Mouse (Mus musculus): Measurements from ENCODE around the gene Rnf114. TPM values are rescaled to one million over a fixed set of nuclear protein-coding genes. Genes with fewer than 3 reads are reported as not detected.
A peak's percentile ranks its signal among the peaks of the same experiment; 100 is the strongest.

Gene Rnf114
- polyA plus RNA-seq, 2 experiments = 23.9 to 25.8 TPM

DNA sequence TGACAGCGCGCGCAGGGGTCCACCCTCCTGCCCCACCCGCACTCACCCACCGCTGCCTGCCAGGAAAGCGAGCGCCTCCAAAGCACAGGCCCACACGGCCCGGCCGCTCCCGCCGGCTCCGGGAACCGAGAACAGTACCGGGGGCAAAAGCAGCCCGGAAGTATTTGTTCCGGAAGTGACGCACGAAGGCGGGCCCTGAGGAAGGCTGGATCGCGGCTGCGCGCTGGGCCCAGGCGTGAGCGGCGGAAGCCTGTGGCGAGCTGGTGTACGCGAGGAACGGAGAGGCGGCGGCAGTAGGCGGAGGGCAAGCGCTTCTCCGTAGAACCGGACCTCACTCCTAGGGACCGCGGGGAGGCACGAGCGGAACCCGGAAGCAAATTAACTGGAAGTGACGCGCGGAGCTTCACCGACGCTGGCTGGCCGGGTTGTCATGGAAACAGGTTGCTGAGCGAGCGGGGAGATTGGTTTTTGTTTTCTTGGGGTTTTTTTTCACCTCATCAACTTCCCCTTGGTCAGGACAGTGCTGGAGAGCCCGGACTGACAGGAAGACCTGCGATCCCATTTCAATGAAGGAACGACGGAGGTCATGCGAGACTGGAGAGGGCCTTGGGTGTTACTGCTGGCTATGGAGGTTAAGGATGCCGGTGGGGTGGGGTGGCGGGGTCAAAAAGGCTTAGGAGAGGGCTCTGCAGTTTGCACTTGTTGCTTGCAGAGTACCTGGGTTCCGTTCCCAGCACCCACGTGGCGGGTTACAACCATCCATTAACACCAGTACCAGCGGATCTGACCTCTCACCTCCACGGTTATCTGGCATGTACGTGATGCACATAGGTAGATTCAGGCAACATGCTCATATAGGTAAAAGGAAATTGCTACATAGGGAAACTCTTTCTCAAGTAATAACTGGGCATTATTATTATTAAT is 530 bp downstream of the Rnf114 start, which contains the start of gene Spata2:
Gene Spata2, minus strand, starts transcription at position 175 of the 924 bp plus-strand sequence.
- ATAC-seq (ENCODE audit: insufficient read depth) (peak; percentile 93), DNase-seq (ENCODE audit: low read depth in 3 of 3, low spot score in 3 of 3) (peak; percentile 81 to 83 (median 83))
- Histone ChIP-seq H3K4me3 (ENCODE audit: insufficient read depth in 1 of 2, low read depth in 2 of 2, low read length in 2 of 2) (peak within 1 kb of the TSS; percentile 76 to 83), H3K9ac (replicated peaks) (peak within 1 kb of the TSS; percentile 92), H3K27me3 (ENCODE audit: control insufficient read depth, insufficient read depth, low read length) (no peaks in the 10 kb centered on the region), H3K27ac (peak within 1 kb of the TSS; percentile 66), H3K36me3 (replicated peaks; ENCODE audit: control insufficient read depth, insufficient read depth, low read depth) (no peaks in the 10 kb centered on the region), H3K4me1 (replicated peaks; ENCODE audit: control insufficient read depth in 2 of 2, insufficient read depth in 2 of 2, low read length in 1 of 2) (peaks cover 14 to 16% of the 10 kb centered on the region in 2 experiments), H3K4me2 (ENCODE audit: low read depth) (peak within 1 kb of the TSS; percentile 75), H3K9me3 (ENCODE audit: control insufficient read depth, low read length) (no peaks in the 10 kb centered on the region)
- WGBS (ENCODE audit: insufficient replicate concordance) = 1% methylated on average over 63 of the region's 63 CpGs
- TF ChIP-seq EP300 (IDR thresholded peaks at IDR 0.05; ENCODE audit: low read depth) (no peak), CTCF (IDR thresholded peaks at IDR 0.05; ENCODE audit: low read depth) (0 out of 2 replicates have a peak, but pooled peaks have one; percentile 2)

DNA sequence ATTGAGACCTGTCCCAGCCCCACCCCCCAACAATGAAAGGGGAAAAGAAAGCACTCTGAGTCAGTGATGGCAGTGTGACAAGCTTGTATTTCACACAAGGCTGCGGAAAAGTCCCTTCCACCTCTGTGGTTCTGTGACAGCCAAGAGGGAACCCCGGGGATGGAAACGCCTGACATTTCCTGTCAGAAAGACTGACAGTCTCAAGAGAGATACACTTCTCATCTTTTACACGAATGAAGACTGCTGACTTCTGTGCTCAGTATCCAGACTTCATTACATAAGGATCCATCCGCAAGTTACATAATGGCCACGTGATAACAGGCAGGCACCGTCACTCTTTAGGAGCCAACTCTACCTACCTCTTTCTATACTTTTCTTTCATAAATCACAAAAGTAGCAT is 4.0 kb downstream of the Rnf114 start:
- no peak overlapping the region for H3K4me2 ChIP-seq (ENCODE audit: low read depth)
- 56% methylated on average over 7 of the region's 7 CpGs for WGBS (ENCODE audit: insufficient replicate concordance)
- no peak overlapping the region for H3K27ac ChIP-seq
- H3K27me3 ChIP-seq (ENCODE audit: control insufficient read depth, insufficient read depth, low read length) = no peaks in the 10 kb centered on the region
- no peak for TF ChIP-seq CTCF (IDR thresholded peaks at IDR 0.05; ENCODE audit: low read depth)
- TF ChIP-seq EP300 (IDR thresholded peaks at IDR 0.05; ENCODE audit: low read depth) = no peak
- no peaks in the 10 kb centered on the region for H3K36me3 ChIP-seq (replicated peaks; ENCODE audit: control insufficient read depth, insufficient read depth, low read depth)
- H3K9me3 ChIP-seq (ENCODE audit: control insufficient read depth, low read length) = no peaks in the 10 kb centered on the region
- H3K4me3 ChIP-seq (ENCODE audit: insufficient read depth in 1 of 2, low read depth in 2 of 2, low read length in 2 of 2) = no peak overlapping the region
- DNase-seq (ENCODE audit: low read depth in 3 of 3, low spot score in 3 of 3) = no peak
- H3K4me1 ChIP-seq (replicated peaks; ENCODE audit: control insufficient read depth in 2 of 2, insufficient read depth in 2 of 2, low read length in 1 of 2) = peaks cover 9 to 10% of the 10 kb centered on the region in 2 experiments
- ATAC-seq (ENCODE audit: insufficient read depth) = no peak
- H3K9ac ChIP-seq (replicated peaks) = no peak overlapping the region

- TF ChIP-seq EP300 (IDR thresholded peaks at IDR 0.05; ENCODE audit: low read depth) (no peak), CTCF (IDR thresholded peaks at IDR 0.05; ENCODE audit: low read depth) (peak; percentile 83)
- ATAC-seq (ENCODE audit: insufficient read depth) (no peak), DNase-seq (ENCODE audit: low read depth in 3 of 3, low spot score in 3 of 3) (no peak)
- H3K36me3 ChIP-seq (replicated peaks; ENCODE audit: control insufficient read depth, insufficient read depth, low read depth) = no peaks in the 10 kb centered on the region
- H3K4me1 ChIP-seq (replicated peaks; ENCODE audit: control insufficient read depth in 2 of 2, insufficient read depth in 2 of 2, low read length in 1 of 2) = peaks cover 5 to 6% of the 10 kb centered on the region in 2 experiments; a peak in 3 of 4 replicates
- H3K4me2 ChIP-seq (ENCODE audit: low read depth) = no peak overlapping the region
- 49% methylated on average over 4 of the region's 5 CpGs for WGBS (ENCODE audit: insufficient replicate concordance)
- no peaks in the 10 kb centered on the region for H3K27me3 ChIP-seq (ENCODE audit: control insufficient read depth, insufficient read depth, low read length)
- H3K4me3 ChIP-seq (ENCODE audit: insufficient read depth in 1 of 2, low read depth in 2 of 2, low read length in 2 of 2) = no peak overlapping the region
- no peak overlapping the region for H3K27ac ChIP-seq
- H3K9me3 ChIP-seq (ENCODE audit: control insufficient read depth, low read length) = no peaks in the 10 kb centered on the region
- no peak overlapping the region for H3K9ac ChIP-seq (replicated peaks)
These were observed 4.8 kb downstream of the Rnf114 start for GRCm38 (mm10) chr2:167497272-167497671.

DNA sequence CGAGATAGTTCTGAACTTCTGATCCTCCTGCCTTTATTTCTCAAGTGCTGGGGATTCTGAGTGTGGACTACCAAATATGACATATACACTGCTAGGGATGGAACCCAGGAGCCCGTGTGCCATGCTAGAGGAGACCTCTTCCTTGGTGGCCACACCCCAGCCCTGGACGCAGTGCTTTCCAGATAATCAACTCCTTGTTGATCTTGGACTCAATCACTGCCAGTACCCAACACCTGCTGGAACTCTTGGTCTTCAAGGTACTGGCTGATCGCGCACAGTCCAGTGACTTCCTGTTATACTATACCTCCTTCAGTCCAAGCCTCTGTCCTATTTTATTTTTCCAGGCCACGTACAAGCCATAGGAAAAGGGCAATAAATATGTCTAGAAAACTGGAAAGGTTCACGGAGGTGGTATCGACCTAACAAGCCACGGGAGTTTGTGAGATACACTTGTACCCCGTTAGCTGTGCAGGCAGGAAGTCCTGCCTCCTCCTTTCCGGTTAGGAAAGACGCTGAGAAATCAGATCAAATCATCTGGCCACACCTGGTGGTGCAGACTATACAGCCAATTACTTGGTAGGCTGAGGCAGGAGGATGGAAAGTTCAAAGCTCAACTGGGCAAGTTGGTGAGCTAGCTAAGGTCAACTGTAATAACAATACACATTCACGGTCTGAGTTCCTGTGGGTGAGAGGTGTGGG is 10.3 kb downstream of the Rnf114 start:
- whole genome bisulfite sequencing (ENCODE audit: insufficient replicate concordance) = 28% methylated on average over 13 of the region's 13 CpGs
- ATAC-seq (ENCODE audit: insufficient read depth) (peak; percentile 66), DNase-seq (ENCODE audit: low read depth in 3 of 3, low spot score in 3 of 3) (no peak)
- no peaks in the 10 kb centered on the region; the same call in 1 of the 2 replicates for H3K36me3 ChIP-seq (replicated peaks; ENCODE audit: control insufficient read depth, insufficient read depth, low read depth)
- H3K27ac ChIP-seq = peak overlapping the region; percentile 3
- peak overlapping the region; percentile 86 for H3K9ac ChIP-seq (replicated peaks)
- peaks cover 21 to 31% of the 10 kb centered on the region in 2 experiments for H3K4me1 ChIP-seq (replicated peaks; ENCODE audit: control insufficient read depth in 2 of 2, insufficient read depth in 2 of 2, low read length in 1 of 2)
- H3K9me3 ChIP-seq (ENCODE audit: control insufficient read depth, low read length) = no peaks in the 10 kb centered on the region
- TF ChIP-seq CTCF (IDR thresholded peaks at IDR 0.05; ENCODE audit: low read depth) = no peak; the same call in 1 of the 2 replicates
- TF ChIP-seq EP300 (IDR thresholded peaks at IDR 0.05; ENCODE audit: low read depth) = 0 out of 2 replicates have a peak, but pooled peaks have one; percentile 9
- H3K4me3 ChIP-seq (ENCODE audit: insufficient read depth in 1 of 2, low read depth in 2 of 2, low read length in 2 of 2) = peak overlapping the region; percentile 81 to 91
- no peaks in the 10 kb centered on the region for H3K27me3 ChIP-seq (ENCODE audit: control insufficient read depth, insufficient read depth, low read length)
- peak overlapping the region; percentile 85 for H3K4me2 ChIP-seq (ENCODE audit: low read depth)
